Mouse (Mus musculus) midbrain, embryonic 12.5 days (tissue): ENCODE results near the gene Chd4. TPM values are rescaled to one million over a fixed set of nuclear protein-coding genes. Genes with fewer than 3 reads are reported as not detected.

Source experiments
- ATAC-seq: fragments of 200-750 bp; cut with Nextera tagmentation; 2 replicates; pipeline ENCODE4 v1.8.0; 2017; ENCODE audit warnings: low read depth, moderate TSS enrichment, moderate library complexity; ENCODE audit not compliant: low FRiP score
- H3K27ac ChIP-seq: fragments of 300-500 bp; sonication (generic); replicated peaks from 2 replicates; pipeline ENCODE4 v1.5.1; 2016; ENCODE audit warnings: mild to moderate bottlenecking
- H3K27me3 ChIP-seq: fragments of 300-500 bp; sonication (generic); 2 replicates; pipeline ENCODE4 v1.6.1; 2016; ENCODE audit warnings: mild to moderate bottlenecking
- H3K36me3 ChIP-seq: fragments of 300-500 bp; sonication (generic); 2 replicates; pipeline ENCODE4 v1.6.1; 2016
- H3K4me1 ChIP-seq: fragments of 300-500 bp; sonication (generic); 2 replicates; pipeline ENCODE4 v1.6.1; 2016
- H3K4me2 ChIP-seq: fragments of 300-500 bp; sonication (generic); replicated peaks from 2 replicates; pipeline ENCODE4 v1.6.1; 2016; ENCODE audit warnings: mild to moderate bottlenecking, moderate library complexity
- H3K4me3 ChIP-seq: fragments of 300-500 bp; sonication (generic); 2 replicates; pipeline ENCODE4 v1.5.1; 2016; ENCODE audit warnings: mild to moderate bottlenecking
- H3K9ac ChIP-seq: fragments of 300-500 bp; sonication (generic); replicated peaks from 2 replicates; pipeline ENCODE4 v1.6.1; 2016; ENCODE audit warnings: mild to moderate bottlenecking, moderate library complexity
- H3K9me3 ChIP-seq: fragments of 300-500 bp; sonication (generic); 2 replicates; pipeline ENCODE4 v1.6.1; 2016; ENCODE audit warnings: mild to moderate bottlenecking
- WGBS: fragments of 180-500 bp; shearing (Covaris S2); methylation state at CpG from one replicate; pipeline ENCODE4 v1.1.7; 2016; 5-methylcytosine and 5-hydroxymethylcytosine counted together
- polyA plus RNA-seq: library from polyadenylated mRNA; unstranded; fragments of >200 nt; fragmentation: Nextera tagmentation; extraction: Ambion mirVana; gene quantifications from 2 replicates; pipeline ENCODE4 v1.2.1, GENCODE M21; 2016

Chd4 gene
- polyA plus RNA-seq, 1 experiment from 2014 or later, result 127 TPM

DNA sequence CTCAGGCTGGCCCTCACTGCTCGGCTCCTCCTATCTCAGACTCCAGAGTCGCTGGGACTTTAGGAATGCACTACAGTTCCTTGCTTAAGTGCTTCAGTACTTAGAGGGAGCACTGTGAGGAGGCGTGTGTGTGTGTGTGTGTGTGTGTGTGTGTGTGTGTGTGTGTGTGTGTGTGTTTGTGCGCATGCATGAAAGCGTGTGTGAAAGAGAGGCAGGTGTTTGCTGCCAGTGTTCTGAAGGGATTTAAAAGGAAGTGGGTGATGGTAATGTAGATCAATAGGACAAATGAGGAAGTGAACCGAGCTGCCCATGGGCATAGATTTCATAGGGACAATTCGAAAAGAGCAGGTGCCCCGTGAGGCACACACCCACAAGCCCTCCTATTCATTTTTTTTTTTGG, 22.0 kb upstream of the Chd4 start:
- 70% methylated on average over 8 of the region's 8 CpGs for WGBS

DNA sequence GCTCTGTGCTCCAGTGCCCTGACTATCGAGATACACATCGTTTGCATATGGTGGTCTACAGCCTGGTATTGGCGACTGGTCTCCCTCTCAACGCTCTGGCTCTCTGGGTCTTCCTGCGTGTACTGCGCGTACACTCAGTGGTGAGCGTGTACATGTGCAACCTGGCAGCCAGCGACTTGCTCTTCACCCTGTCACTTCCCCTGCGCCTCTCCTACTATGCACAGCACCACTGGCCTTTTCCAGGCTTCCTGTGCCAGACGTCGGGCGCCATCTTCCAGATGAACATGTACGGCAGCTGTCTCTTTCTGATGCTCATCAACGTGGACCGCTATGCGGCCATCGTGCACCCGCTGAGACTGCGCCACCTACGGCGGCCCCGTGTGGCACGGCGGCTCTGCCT, 14.4 kb upstream of the Chd4 start:
- ATAC-seq, result peak; percentile 47
- H3K27ac ChIP-seq, result peak overlapping the region; percentile 91
- peak overlapping the region; percentile 43 for H3K4me3 ChIP-seq
- WGBS, result 26% methylated on average over 25 of the region's 25 CpGs
- H3K9ac ChIP-seq, result peak overlapping the region; percentile 68
- H3K27me3 ChIP-seq, result 0 out of 2 replicates have a peak, but pooled peaks cover 5% of the 10 kb centered on the region
- no peaks in the 10 kb centered on the region for H3K9me3 ChIP-seq
- no peaks in the 10 kb centered on the region for H3K36me3 ChIP-seq
- peak overlapping the region; percentile 67 for H3K4me2 ChIP-seq
- 0 out of 2 replicates have a peak, but pooled peaks cover 7% of the 10 kb centered on the region for H3K4me1 ChIP-seq

More for the DNA sequence above, 22.0 kb upstream of the Chd4 start:
- no peaks in the 10 kb centered on the region for H3K36me3 ChIP-seq
- no peak for ATAC-seq
- H3K9ac ChIP-seq, result no peak overlapping the region
- H3K4me3 ChIP-seq, result no peak overlapping the region
- H3K9me3 ChIP-seq, result no peaks in the 10 kb centered on the region
- peaks cover 13% of the 10 kb centered on the region; the same call in 1 of the 2 replicates for H3K4me1 ChIP-seq
- no peak overlapping the region for H3K27ac ChIP-seq
- H3K4me2 ChIP-seq, result no peak overlapping the region
- H3K27me3 ChIP-seq, result 0 out of 2 replicates have a peak, but pooled peaks cover 5% of the 10 kb centered on the region

- ATAC-seq, result peak; percentile 93
- peak overlapping the region; percentile 91 for H3K27ac ChIP-seq
- H3K4me2 ChIP-seq, result peak overlapping the region; percentile 67
- 0 out of 2 replicates have a peak, but pooled peaks cover 5% of the 10 kb centered on the region for H3K27me3 ChIP-seq
- H3K36me3 ChIP-seq, result no peaks in the 10 kb centered on the region
- WGBS, result 21% methylated on average over 45 of the region's 45 CpGs
- peak overlapping the region; percentile 68 for H3K9ac ChIP-seq
- H3K9me3 ChIP-seq, result no peaks in the 10 kb centered on the region
- H3K4me1 ChIP-seq, result 0 out of 2 replicates have a peak, but pooled peaks cover 7% of the 10 kb centered on the region
- H3K4me3 ChIP-seq, result peak overlapping the region; percentile 43
These were observed 13.8 kb upstream of the Chd4 start for GRCm38 (mm10) chr6:125081797-125082560.

DNA sequence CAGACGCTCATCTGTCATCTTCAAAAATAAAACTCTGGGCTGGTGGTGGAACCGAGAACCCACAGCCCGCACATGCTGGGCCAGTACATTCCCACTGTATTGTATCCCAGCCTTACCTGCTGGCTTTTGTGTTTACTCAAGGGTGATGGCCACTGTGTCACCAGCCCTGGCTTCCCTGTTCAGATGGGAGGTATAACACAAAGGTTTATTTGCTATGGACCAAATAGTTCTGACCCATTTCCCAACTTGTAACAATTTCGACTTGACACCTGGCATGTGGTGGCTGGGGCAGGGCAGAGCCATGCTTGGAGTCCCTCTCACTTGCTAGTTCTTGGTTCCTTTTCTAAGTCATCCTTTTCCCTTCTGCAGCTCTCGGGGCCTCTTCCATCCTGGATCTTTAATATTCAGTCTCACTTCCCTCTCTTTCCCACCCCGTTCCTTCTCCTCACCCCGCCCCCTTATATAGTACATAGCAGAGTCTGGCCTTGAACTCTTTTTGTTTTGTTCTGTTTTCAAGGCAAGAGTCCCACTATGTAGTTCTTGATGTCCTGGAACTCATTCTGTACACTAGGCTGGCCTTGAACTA, 12.9 kb upstream of the Chd4 start:
- WGBS, result 82% methylated on average over 7 of the region's 7 CpGs
- Histone ChIP-seq H3K4me3 (no peak overlapping the region), H3K36me3 (no peaks in the 10 kb centered on the region), H3K9ac (no peak overlapping the region), H3K27ac (no peak overlapping the region), H3K9me3 (no peaks in the 10 kb centered on the region), H3K4me2 (no peak overlapping the region), H3K27me3 (0 out of 2 replicates have a peak, but pooled peaks cover 5% of the 10 kb centered on the region), H3K4me1 (0 out of 2 replicates have a peak, but pooled peaks cover 7% of the 10 kb centered on the region)
- ATAC-seq, result no peak

- ATAC-seq, result no peak; the same call in 1 of the 2 replicates
- no peak overlapping the region for H3K9ac ChIP-seq
- no peak overlapping the region for H3K27ac ChIP-seq
These were observed 11.4 kb upstream of the Chd4 start for GRCm38 (mm10) chr6:125084424-125084823.

DNA sequence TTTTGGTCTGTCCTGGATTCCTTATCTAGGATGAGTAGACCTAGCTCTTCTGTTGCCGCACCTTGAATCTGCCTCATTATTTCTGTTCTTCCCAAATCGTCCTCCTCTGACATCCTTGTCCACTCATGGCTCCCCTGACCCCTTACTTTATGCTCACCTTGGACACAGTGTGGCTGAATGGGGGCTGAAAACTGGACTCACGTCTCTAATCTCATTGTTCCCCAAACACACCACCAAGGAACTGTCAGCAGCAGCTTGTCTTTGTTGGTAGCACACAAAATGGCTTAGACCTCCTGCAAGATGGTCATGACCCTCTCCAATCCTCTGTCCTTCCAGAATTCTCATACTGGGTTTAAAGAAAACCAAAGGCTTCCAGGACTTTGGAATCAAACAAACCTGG, 7.8 kb upstream of the Chd4 start:
- no peak overlapping the region for H3K4me2 ChIP-seq
- H3K4me3 ChIP-seq, result no peak overlapping the region
- H3K36me3 ChIP-seq, result no peaks in the 10 kb centered on the region
- WGBS, result 65% methylated on average over 3 of the region's 3 CpGs
- H3K9ac ChIP-seq, result no peak overlapping the region
- H3K4me1 ChIP-seq, result peaks cover 26% of the 10 kb centered on the region
- no peaks in the 10 kb centered on the region for H3K27me3 ChIP-seq
- H3K9me3 ChIP-seq, result no peaks in the 10 kb centered on the region
- peak overlapping the region; percentile 98 for H3K27ac ChIP-seq
- ATAC-seq, result no peak

More at GRCm38 (mm10) chr6:125084424-125084823, 11.4 kb upstream of the Chd4 start:
- Histone ChIP-seq H3K4me2 (no peak overlapping the region), H3K36me3 (no peaks in the 10 kb centered on the region), H3K27me3 (no peaks in the 10 kb centered on the region), H3K4me1 (peaks cover 18% of the 10 kb centered on the region), H3K4me3 (no peak overlapping the region), H3K9me3 (no peaks in the 10 kb centered on the region)
- 4% methylated on average over 4 of the region's 4 CpGs for WGBS

- H3K4me2 ChIP-seq, result peak overlapping the region; percentile 44
- H3K36me3 ChIP-seq, result no peaks in the 10 kb centered on the region
- peak; percentile 87 for ATAC-seq
- H3K4me1 ChIP-seq, result peaks cover 26% of the 10 kb centered on the region
- no peak overlapping the region for H3K4me3 ChIP-seq
- peak overlapping the region; percentile 98 for H3K27ac ChIP-seq
- H3K27me3 ChIP-seq, result no peaks in the 10 kb centered on the region
- WGBS, result 1% methylated on average over 20 of the region's 20 CpGs
- H3K9me3 ChIP-seq, result no peaks in the 10 kb centered on the region
- peak overlapping the region; percentile 43; the same call in 1 of the 2 replicates for H3K9ac ChIP-seq
These were observed 7.0 kb upstream of the Chd4 start for GRCm38 (mm10) chr6:125088561-125089321.

- no peaks in the 10 kb centered on the region for H3K27me3 ChIP-seq
- peak overlapping the region; percentile 44 for H3K4me2 ChIP-seq
- WGBS, result 2% methylated on average over 15 of the region's 15 CpGs
- H3K9ac ChIP-seq, result peak overlapping the region; percentile 52
- no peaks in the 10 kb centered on the region for H3K36me3 ChIP-seq
- peak; percentile 75 for ATAC-seq
- peak overlapping the region; percentile 21 for H3K4me3 ChIP-seq
- peaks cover 26% of the 10 kb centered on the region for H3K4me1 ChIP-seq
- no peaks in the 10 kb centered on the region for H3K9me3 ChIP-seq
- H3K27ac ChIP-seq, result peak overlapping the region; percentile 98
These were observed 6.1 kb upstream of the Chd4 start for GRCm38 (mm10) chr6:125089521-125090321.

DNA sequence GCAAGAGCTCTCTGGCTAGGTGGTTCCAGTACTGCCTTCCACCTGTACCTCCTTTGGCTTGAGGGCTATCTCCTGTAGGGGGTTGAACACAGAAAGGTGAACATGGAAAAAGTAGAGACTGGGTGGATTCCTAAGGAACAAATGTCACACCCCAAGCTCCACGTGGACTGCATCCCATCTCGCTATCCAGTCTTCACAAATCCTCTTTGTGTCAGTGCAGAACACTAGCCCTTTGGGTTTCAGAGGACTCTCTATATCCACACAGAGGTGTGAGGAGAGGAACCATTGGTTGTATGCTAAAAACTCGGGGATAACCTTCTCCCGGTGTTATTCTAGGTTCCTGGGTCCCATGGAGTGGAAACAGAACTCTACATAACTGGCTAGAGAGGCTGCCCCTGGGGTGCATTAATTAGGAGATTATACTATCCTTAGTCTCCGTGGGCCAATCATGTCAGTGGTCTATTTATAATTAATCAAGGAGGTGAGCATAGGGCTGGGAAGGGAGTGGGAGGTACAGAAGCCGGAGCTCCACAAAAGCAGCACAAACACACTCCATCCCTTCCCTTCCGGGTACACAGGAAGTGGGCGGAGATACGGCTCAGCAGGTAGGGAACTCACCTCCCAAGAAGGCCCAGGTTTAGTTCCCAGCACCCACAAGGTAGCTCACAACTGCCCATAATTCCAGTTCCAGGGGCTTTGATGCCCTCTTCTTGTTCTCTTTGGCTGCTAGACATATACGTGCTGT, 5.3 kb upstream of the Chd4 start:
- Histone ChIP-seq H3K27me3 (no peaks in the 10 kb centered on the region), H3K9ac (peak overlapping the region; percentile 52), H3K4me1 (peaks cover 30% of the 10 kb centered on the region), H3K4me2 (peak overlapping the region; percentile 44), H3K4me3 (peak overlapping the region; percentile 21), H3K27ac (peak overlapping the region; percentile 98), H3K36me3 (no peaks in the 10 kb centered on the region), H3K9me3 (no peaks in the 10 kb centered on the region)
- no peak for ATAC-seq
- WGBS, result 54% methylated on average over 10 of the region's 10 CpGs

DNA sequence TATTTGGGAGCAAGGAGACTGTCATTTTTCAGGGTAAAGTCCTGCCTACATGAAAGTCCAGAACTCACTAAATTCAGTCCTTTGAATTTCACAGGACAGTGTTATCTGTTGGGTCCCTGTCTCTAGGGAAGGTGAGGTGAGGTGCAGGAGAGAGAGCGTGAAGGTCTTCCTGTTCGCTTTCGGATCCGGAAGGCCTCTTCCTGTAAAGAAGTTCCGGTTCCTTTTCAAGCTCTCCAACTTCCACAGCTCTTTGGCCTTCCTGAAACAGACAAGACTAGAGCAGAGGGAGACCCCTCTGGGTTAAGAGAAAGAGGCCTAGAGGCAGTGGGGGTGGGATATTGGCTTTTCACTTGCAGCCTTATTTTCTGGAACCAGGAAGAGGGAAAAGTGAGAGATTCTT, 3.4 kb upstream of the Chd4 start:
- Histone ChIP-seq H3K4me1 (peaks cover 31% of the 10 kb centered on the region), H3K4me2 (no peak overlapping the region)
- WGBS, result 96% methylated on average over 5 of the region's 5 CpGs

More for the DNA sequence above, 3.4 kb upstream of the Chd4 start:
- H3K9me3 ChIP-seq, result no peaks in the 10 kb centered on the region
- no peak overlapping the region for H3K9ac ChIP-seq
- no peaks in the 10 kb centered on the region for H3K36me3 ChIP-seq
- ATAC-seq, result no peak
- no peaks in the 10 kb centered on the region for H3K27me3 ChIP-seq
- H3K4me3 ChIP-seq, result no peak overlapping the region
- peak overlapping the region; percentile 15; the same call in 1 of the 2 replicates for H3K27ac ChIP-seq
